ENCODE assay signal across 10 mouse cellular contexts in the genomic region with DNA sequence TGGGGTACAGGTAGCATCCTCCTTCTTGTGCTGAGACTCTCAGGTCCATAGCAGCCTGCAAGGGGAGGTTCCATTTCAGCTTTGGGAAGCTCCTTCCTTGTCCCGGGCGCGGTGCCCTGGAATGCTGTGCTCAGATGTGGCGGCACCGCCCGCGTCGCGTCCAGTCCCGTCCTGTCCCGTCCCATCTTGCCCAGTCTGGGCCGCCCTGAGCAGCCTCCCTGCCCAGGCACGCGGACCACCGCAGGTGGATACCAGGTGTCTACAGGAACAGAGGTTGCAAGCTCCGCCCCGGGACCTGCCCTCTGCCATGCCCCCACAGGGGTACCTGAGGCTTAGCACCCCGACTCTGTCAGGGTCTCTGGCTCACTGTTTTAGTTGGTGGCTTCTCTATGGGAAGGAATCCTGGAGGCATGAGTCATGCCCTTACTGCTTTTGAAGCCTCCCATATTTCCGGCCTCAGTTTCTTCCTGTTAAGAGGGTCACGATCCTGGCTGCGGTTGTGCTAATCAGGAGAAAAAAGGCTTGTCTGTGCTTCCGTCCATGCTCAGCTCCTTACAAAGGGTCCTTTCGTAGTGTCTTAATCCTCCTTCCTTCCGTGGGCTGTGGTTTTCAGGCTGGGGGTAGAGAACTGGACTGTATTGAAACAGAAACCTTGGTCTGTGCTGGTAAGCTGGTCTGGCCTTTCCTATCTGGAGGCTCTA. TPM values are rescaled to one million over a fixed set of nuclear protein-coding genes. Genes with fewer than 3 reads are reported as not detected.
A peak's percentile ranks its signal among the peaks of the same experiment; 100 is the strongest.
DNase-seq lines count a peak whose midpoint lies in the region; ATAC-seq and TF ChIP-seq lines count a peak whose summit lies in the region.
"Had no signal": no experiment of that assay in that cellular context is flagged by ENCODE, and none has a peak within 500 bp of the region (broad histone marks: within the 10 kb centered on the region; RNA-seq: fewer than 3 reads in every experiment).

No protein-coding gene starts in this region.

- TF ChIP-seq POLR2A in MEL (IDR thresholded peaks at IDR 0.05; ENCODE audit: control insufficient read depth in 1 of 2, insufficient read depth in 1 of 2, low read depth in 1 of 2, low read length in 2 of 2, poor library complexity in 1 of 2), result no peak

- H3K9ac ChIP-seq in MEL (ENCODE audit: control insufficient read depth, low read depth, low read length, poor library complexity, severe bottlenecking), result peak overlapping the region; percentile 24

- TF ChIP-seq EP300 in MEL (IDR thresholded peaks at IDR 0.05; ENCODE audit: low read depth in 1 of 2, low read length in 2 of 2), result peak; percentile 59 to 73

- no peaks in the 10 kb centered on the region for H3K9me3 ChIP-seq in MEL (replicated peaks; ENCODE audit: insufficient read depth, low read length)

- peak overlapping the region; percentile 32 to 47; a peak in 3 of 4 replicates for H3K4me3 ChIP-seq in MEL (ENCODE audit: control insufficient read depth in 1 of 2, insufficient read depth in 1 of 2, low read depth in 2 of 2, low read length in 2 of 2)
- H3K4me3 ChIP-seq in macrophage (ENCODE audit: inconsistent target), result no peak overlapping the region; the same call in 1 of the 2 replicates
- H3K4me3 ChIP-seq: layer of hippocampus, adult 2 months had no signal

- no peak for TF ChIP-seq CTCF in MEL (IDR thresholded peaks at IDR 0.05 in 2 of 3, conservative IDR thresholded peaks at IDR 0.05 in 1 of 3; ENCODE audit: control insufficient read depth in 1 of 3, insufficient read depth in 1 of 3, low read depth in 2 of 3, low read length in 3 of 3, poor library complexity in 1 of 3, severe bottlenecking in 1 of 3)

- no peaks in the 10 kb centered on the region for H3K27me3 ChIP-seq in MEL (ENCODE audit: control insufficient read depth in 1 of 2, insufficient read depth in 2 of 2, low read length in 2 of 2)

- peak; percentile 71 for ATAC-seq in common myeloid progenitor, adult 5-6 weeks (replicated peaks; ENCODE audit: low read depth, poor library complexity, severe bottlenecking)

- DNase-seq in MEL (ENCODE audit: low read depth, low spot score), result peak; percentile 80
- DNase-seq in kidney, postnatal 36 days, result peak; percentile 57 to 58
- DNase-seq in frontal cortex, postnatal 14 days (ENCODE audit: low spot score in 2 of 2), result no peak
- DNase-seq in retina, postnatal 1 day, result no peak
- no peak for DNase-seq in layer of hippocampus, adult 11-12 months (ENCODE audit: low spot score)
- DNase-seq: adrenal gland, postnatal 14 days had no signal

- H3K79me2 ChIP-seq in MEL (ENCODE audit: control insufficient read depth, insufficient read depth, low read length, poor library complexity) (no peaks in the 10 kb centered on the region), macrophage (ENCODE audit: inconsistent target) (no peaks in the 10 kb centered on the region)

- H3K27ac ChIP-seq in MEL (ENCODE audit: control insufficient read depth, low read depth, low read length) (0 out of 2 replicates have a peak overlapping the region, but pooled peaks have one; percentile 22), macrophage (peak overlapping the region; percentile 96)
- H3K27ac ChIP-seq: layer of hippocampus, adult 2 months had no signal

- 9% methylated on average over 24 of the region's 24 CpGs for WGBS in macrophage (ENCODE audit: missing documents)

- H3K36me3 ChIP-seq in MEL (ENCODE audit: control insufficient read depth in 1 of 2, insufficient read depth in 2 of 2, low read length in 2 of 2) (no peaks in the 10 kb centered on the region; a peak in 1 of 4 replicates), macrophage (ENCODE audit: inconsistent target) (no peaks in the 10 kb centered on the region)

- peaks cover 0 to 17% of the 10 kb centered on the region in 2 experiments; a peak in 3 of 4 replicates for H3K4me1 ChIP-seq in MEL (ENCODE audit: control insufficient read depth in 1 of 2, insufficient read depth in 2 of 2, low read length in 2 of 2)

- no peak for TF ChIP-seq RAD21 in MEL (IDR thresholded peaks at IDR 0.05; ENCODE audit: low read depth, low read length)

TF ChIP-seq in MEL, 35 proteins besides CTCF, POLR2A, EP300 and RAD21 (continues in another document):
- TF ChIP-seq HCFC1 (IDR thresholded peaks at IDR 0.05; ENCODE audit: low read depth, low read length) (no peak), TBP (IDR thresholded peaks at IDR 0.05; ENCODE audit: low read depth, low read length) (no peak), MYB (IDR thresholded peaks at IDR 0.05; ENCODE audit: low read depth, low read length) (no peak), MAZ (IDR thresholded peaks at IDR 0.05; ENCODE audit: low read depth, low read length) (no peak), MXI1 (IDR thresholded peaks at IDR 0.05; ENCODE audit: low read depth, low read length) (no peak), KAT2A (conservative IDR thresholded peaks at IDR 0.05; ENCODE audit: low read depth, low read length) (no peak), MYC (IDR thresholded peaks at IDR 0.05; ENCODE audit: low read depth, low read length) (no peak), E2F4 (IDR thresholded peaks at IDR 0.05; ENCODE audit: borderline replicate concordance, low read depth, low read length) (no peak), ELF1 (IDR thresholded peaks at IDR 0.05; ENCODE audit: low read depth, low read length) (no peak), POLR2AphosphoS2 (IDR thresholded peaks at IDR 0.05; ENCODE audit: low read length) (no peak), SIN3A (IDR thresholded peaks at IDR 0.05; ENCODE audit: low read length) (no peak), ZC3H11A (IDR thresholded peaks at IDR 0.05; ENCODE audit: low read depth, low read length) (no peak), TAL1 (IDR thresholded peaks at IDR 0.05; ENCODE audit: low read length) (peak; percentile 76), NRF1 (IDR thresholded peaks at IDR 0.05; ENCODE audit: insufficient read depth, low read depth, low read length, poor library complexity, severe bottlenecking) (no peak), NELFE (IDR thresholded peaks at IDR 0.05; ENCODE audit: low read depth, low read length) (no peak), POLR2AphosphoS5 (IDR thresholded peaks at IDR 0.05; ENCODE audit: borderline replicate concordance, low read depth, low read length) (no peak), SMC3 (IDR thresholded peaks at IDR 0.05; ENCODE audit: low read depth, low read length) (no peak), ETS1 (IDR thresholded peaks at IDR 0.05; ENCODE audit: low read depth, low read length) (peak; percentile 48), JUND (IDR thresholded peaks at IDR 0.05; ENCODE audit: low read depth, low read length) (peak; percentile 76; the same call in 1 of the 2 replicates), GABPA (IDR thresholded peaks at IDR 0.05; ENCODE audit: low read depth, low read length) (no peak), RCOR1 (IDR thresholded peaks at IDR 0.05; ENCODE audit: low read depth, low read length) (peak; percentile 34; the same call in 1 of the 2 replicates), USF2 (IDR thresholded peaks at IDR 0.05; ENCODE audit: borderline replicate concordance in 1 of 2, insufficient read depth in 1 of 2, low read depth in 1 of 2, low read length in 2 of 2) (no peak), ZMIZ1 (IDR thresholded peaks at IDR 0.05; ENCODE audit: low read depth, low read length) (no peak), MAX (IDR thresholded peaks at IDR 0.05; ENCODE audit: low read length) (no peak), TCF12 (IDR thresholded peaks at IDR 0.05; ENCODE audit: low read depth, low read length) (peak; percentile 54; the same call in 1 of the 2 replicates), MEF2A (IDR thresholded peaks at IDR 0.05; ENCODE audit: extremely low read depth, insufficient replicate concordance, low read depth, low read length, poor library complexity, severe bottlenecking) (no peak), BHLHE40 (IDR thresholded peaks at IDR 0.05; ENCODE audit: borderline replicate concordance, low read depth, low read length) (0 out of 2 replicates have a peak, but pooled peaks have one; percentile 25), UBTF (IDR thresholded peaks at IDR 0.05; ENCODE audit: borderline replicate concordance, insufficient read depth, low read depth, low read length) (no peak), CHD2 (IDR thresholded peaks at IDR 0.05; ENCODE audit: low read length) (no peak), ZKSCAN1 (IDR thresholded peaks at IDR 0.05; ENCODE audit: low read depth, low read length) (no peak)

RNA-seq across cellular contexts. Expression of gene Krt80, which starts 33.3 kb away (rescaled TPM):
- total RNA-seq in MEL (2012; rRNA removed), result not detected in 2 replicates
- polyA plus RNA-seq in MEL (2012; ENCODE audit: insufficient read depth in 1 of 2, insufficient read length in 2 of 2, low read depth in 1 of 2, low replicate concordance in 2 of 2, missing spikeins in 1 of 2), result not detected
- total RNA-seq in common myeloid progenitor, adult 5-6 weeks (2017), result 1.5 and 1.7 TPM in 2 replicates
- total RNA-seq in macrophage (2018; cell fraction: chromatin; rRNA removed), result under 1 TPM in 9 of 26 experiments, not detected in 17; 0.13 to 0.46 (median 0.29) TPM
- under 1 TPM; 0.03 to 0.68 (median 0.29) TPM for total RNA-seq in macrophage (2018; cell fraction: cytosol; rRNA removed)
- total RNA-seq in macrophage (2018; cell fraction: nucleus; rRNA removed), result under 1 TPM in 15 of 26 experiments, not detected in 11; 0.10 to 0.79 (median 0.27) TPM
- 0.51 to 0.83 TPM (median 0.56 TPM) in 3 replicates for polyA plus RNA-seq in macrophage (2018)
- polyA plus RNA-seq: forebrain, embryonic 11.5 days had no signal

RNA-seq across cellular contexts. Expression of gene 6030408B16Rik, which starts 43.6 kb away (rescaled TPM):
- total RNA-seq in MEL (2012; rRNA removed), result 0.07 and 0.12 TPM in 2 replicates
- polyA plus RNA-seq in MEL (2012; ENCODE audit: insufficient read depth in 1 of 2, insufficient read length in 2 of 2, low read depth in 1 of 2, low replicate concordance in 2 of 2, missing spikeins in 1 of 2), result under 1 TPM in 1 of 2 experiments, not detected in 1; 0.18 TPM
- 0.78 TPM in 1 of 2 replicates, not detected in the other for total RNA-seq in common myeloid progenitor, adult 5-6 weeks (2017)
- total RNA-seq in macrophage (2018; cell fraction: chromatin; rRNA removed), result 1 to 10 TPM in 2 of 26 experiments, under 1 TPM in 11, not detected in 13; 0.35 to 1.2 (median 0.49) TPM
- total RNA-seq in macrophage (2018; cell fraction: cytosol; rRNA removed), result not detected
- total RNA-seq in macrophage (2018; cell fraction: nucleus; rRNA removed), result 1 to 10 TPM in 1 of 26 experiments, under 1 TPM in 3, not detected in 22; 0.39 to 1.3 (median 0.60) TPM
- not detected in 3 replicates for polyA plus RNA-seq in macrophage (2018)

RNA-seq across cellular contexts. Expression of gene Atg101, which starts 52.6 kb away (rescaled TPM):
- total RNA-seq in MEL (2012; rRNA removed), result 75.5 and 90.3 TPM in 2 replicates
- polyA plus RNA-seq in MEL (2012; ENCODE audit: insufficient read depth in 1 of 2, insufficient read length in 2 of 2, low read depth in 1 of 2, low replicate concordance in 2 of 2, missing spikeins in 1 of 2) (10 to 100 TPM in 1 of 2 experiments, not detected in 1; 75.2 TPM), macrophage (2018) (19.7 to 26.3 TPM (median 22.9 TPM) in 3 replicates)
- 30.7 and 34.8 TPM in 2 replicates for total RNA-seq in common myeloid progenitor, adult 5-6 weeks (2017)
- total RNA-seq in macrophage (2018; cell fraction: chromatin; rRNA removed), result 10 to 100 TPM in 15 of 26 experiments, 1 to 10 TPM in 11; 3.2 to 27.1 (median 11.0) TPM
- 10 to 100 TPM; 10.5 to 25.7 (median 19.1) TPM for total RNA-seq in macrophage (2018; cell fraction: cytosol; rRNA removed)
- 10 to 100 TPM in 20 of 26 experiments, 1 to 10 TPM in 6; 6.5 to 19.8 (median 11.5) TPM for total RNA-seq in macrophage (2018; cell fraction: nucleus; rRNA removed)

Comparison
In these comparisons a context has a peak if more than half of its experiments do, and no peak if none do; other contexts are left out.
1. DNase-seq: peak in MEL (single experiment) and kidney, postnatal 36 days (2 of 2); none in frontal cortex, postnatal 14 days (0 of 2), retina, postnatal 1 day (single experiment) and layer of hippocampus, adult 11-12 months (single experiment).